Mouse (Mus musculus) cerebellum, adult 2 months (tissue): ENCODE data around the gene Tmem63a.

Experiments
- CTCF ChIP-seq: fragments of 200-500 bp; IDR thresholded peaks from 2 replicates; pipeline ENCODE4 v1.5.1; 2011; ENCODE audit warnings: low read depth, mild to moderate bottlenecking, control low read depth, low read length, moderate library complexity, borderline replicate concordance; ENCODE audit not compliant: insufficient read depth
- POLR2A ChIP-seq: fragments of 200-500 bp; IDR thresholded peaks from 2 replicates; pipeline ENCODE4 v1.6.1; 2011; ENCODE audit warnings: low read length, control low read depth, borderline replicate concordance; ENCODE audit not compliant: insufficient read depth

- TF ChIP-seq CTCF (no peak), POLR2A (no peak)
Observed at GRCm38 (mm10) chr1:180902915-180903314, 39.2 kb upstream of the Tmem63a start.
